Mouse (Mus musculus): ENCODE measurements around the gene Tcap. TPM values are rescaled to one million over a fixed set of nuclear protein-coding genes. Genes with fewer than 3 reads are reported as not detected.
A peak's percentile ranks its signal among the peaks of the same experiment; 100 is the strongest.

Tcap gene
- polyA plus RNA-seq, 1 experiment from 2014 or later, result 1.7 TPM

DNA sequence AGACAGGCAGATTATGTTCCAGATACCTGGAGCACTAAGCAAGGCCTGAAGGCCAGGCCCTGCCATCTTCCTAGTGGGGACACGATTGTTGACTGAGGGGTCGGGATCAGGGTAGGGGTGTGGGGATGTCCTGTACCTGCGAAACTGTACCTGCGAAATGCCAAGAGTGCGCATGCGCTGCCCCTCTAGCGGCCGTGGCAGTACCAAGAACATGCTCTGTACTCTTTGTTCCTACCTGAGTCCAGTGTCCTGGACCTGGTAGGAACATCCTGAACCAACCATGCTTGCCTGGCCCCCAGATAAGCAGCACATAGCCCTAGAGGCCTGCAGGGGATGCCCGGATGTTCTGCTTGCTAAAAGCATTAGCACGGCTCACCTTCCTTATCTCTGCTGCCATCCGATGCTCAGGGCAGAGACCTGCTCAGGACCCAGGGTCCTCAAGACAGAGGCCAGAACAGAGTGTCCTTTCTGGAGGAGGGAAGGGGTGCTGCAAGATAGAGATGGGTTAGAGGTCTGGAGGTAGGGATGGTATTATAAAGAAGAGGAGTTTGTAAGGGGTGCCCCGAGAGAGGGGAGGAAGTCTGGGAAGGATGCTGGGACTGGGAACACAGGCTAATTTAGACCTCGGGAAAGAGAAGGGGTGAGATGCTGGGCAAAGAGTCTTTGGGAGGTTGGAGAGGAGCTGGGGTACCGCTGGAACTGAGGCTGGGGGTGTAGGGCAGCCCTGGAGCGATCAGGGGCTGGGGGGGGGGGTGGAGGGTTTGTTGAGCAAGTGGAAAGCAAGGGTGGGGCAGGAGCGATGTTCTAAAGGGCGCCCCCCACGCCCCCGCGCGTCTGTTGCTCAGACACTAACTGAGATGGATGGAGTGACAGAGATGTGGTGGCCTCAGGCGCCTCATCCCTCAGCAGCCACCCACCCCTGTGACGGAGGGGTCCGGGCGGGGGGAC lies 2.3 kb downstream of the Tcap start, which contains the start of gene Pnmt:
Gene Pnmt, plus strand, starts transcription at position 813 of the 948 bp plus-strand sequence.
- peaks cover 65% of the 10 kb centered on the region for H3K27me3 ChIP-seq
- 50% methylated on average over 24 of the region's 25 CpGs for WGBS
- H3K4me3 ChIP-seq, result no peak within 1 kb of the TSS
- H3K9ac ChIP-seq, result no peak within 1 kb of the TSS
- no peak for ATAC-seq (ENCODE audit: insufficient number of reproducible peaks, insufficient read depth, low FRiP score, low TSS enrichment)
- no peaks in the 10 kb centered on the region for H3K9me3 ChIP-seq
- no peak within 1 kb of the TSS for H3K27ac ChIP-seq
- H3K4me2 ChIP-seq (replicated peaks), result peak within 1 kb of the TSS; percentile 11
- H3K4me1 ChIP-seq, result no peaks in the 10 kb centered on the region
- peaks cover under 1% of the 10 kb centered on the region; the same call in 1 of the 2 replicates for H3K36me3 ChIP-seq

- Histone ChIP-seq H3K4me3 (no peak overlapping the region), H3K27me3 (peaks cover 72% of the 10 kb centered on the region), H3K4me2 (replicated peaks) (peak overlapping the region; percentile 11), H3K9ac (no peak overlapping the region), H3K27ac (no peak overlapping the region), H3K36me3 (no peaks in the 10 kb centered on the region), H3K4me1 (0 out of 2 replicates have a peak, but pooled peaks cover 3% of the 10 kb centered on the region), H3K9me3 (no peaks in the 10 kb centered on the region)
- ATAC-seq (ENCODE audit: insufficient number of reproducible peaks, insufficient read depth, low FRiP score, low TSS enrichment), result no peak
- WGBS, result 12% methylated on average over 24 of the region's 24 CpGs
Measured at GRCm38 (mm10) chr11:98386596-98386995, 3.0 kb downstream of the Tcap start.

DNA sequence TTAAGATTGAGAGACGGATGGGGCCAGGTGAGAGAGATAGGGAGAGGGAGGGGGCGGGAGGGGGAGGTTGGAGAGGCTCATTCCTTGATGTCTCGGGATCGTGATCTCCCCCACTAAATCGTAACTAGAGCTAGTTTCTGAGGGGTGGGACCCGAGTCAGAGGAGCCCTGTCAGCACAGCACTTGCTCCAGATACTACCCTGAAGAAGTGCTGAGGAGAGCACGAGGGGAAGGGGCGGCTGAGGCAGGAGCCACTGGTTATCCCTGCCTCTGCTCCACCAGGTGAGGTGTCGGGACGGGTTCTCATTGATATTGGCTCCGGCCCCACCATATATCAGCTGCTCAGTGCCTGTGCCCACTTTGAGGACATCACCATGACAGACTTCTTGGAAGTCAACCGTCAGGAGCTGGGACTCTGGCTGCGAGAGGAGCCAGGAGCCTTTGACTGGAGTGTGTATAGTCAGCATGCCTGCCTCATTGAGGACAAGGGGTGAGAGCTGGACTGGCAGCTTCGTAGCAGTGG lies 3.5 kb downstream of the Tcap start:
- H3K4me1 ChIP-seq, result peaks cover 6% of the 10 kb centered on the region; the same call in 1 of the 2 replicates
- peak overlapping the region; percentile 11; the same call in 1 of the 2 replicates for H3K4me2 ChIP-seq (replicated peaks)
- no peak overlapping the region for H3K9ac ChIP-seq
- peaks cover 76% of the 10 kb centered on the region for H3K27me3 ChIP-seq
- H3K9me3 ChIP-seq, result no peaks in the 10 kb centered on the region
- 49% methylated on average over 14 of the region's 14 CpGs for WGBS
- no peaks in the 10 kb centered on the region for H3K36me3 ChIP-seq
- no peak overlapping the region for H3K4me3 ChIP-seq
- H3K27ac ChIP-seq, result no peak overlapping the region
- no peak for ATAC-seq (ENCODE audit: insufficient number of reproducible peaks, insufficient read depth, low FRiP score, low TSS enrichment)

GRCm38 (mm10) chr11:98388282-98388681 lies 4.7 kb downstream of the Tcap start:
- Histone ChIP-seq H3K9me3 (no peaks in the 10 kb centered on the region), H3K9ac (no peak overlapping the region), H3K4me2 (replicated peaks) (no peak overlapping the region), H3K4me3 (no peak overlapping the region), H3K27me3 (peaks cover 88% of the 10 kb centered on the region), H3K36me3 (no peaks in the 10 kb centered on the region), H3K4me1 (peaks cover 15% of the 10 kb centered on the region; the same call in 1 of the 2 replicates), H3K27ac (no peak overlapping the region)
- WGBS, result 79% methylated on average over 10 of the region's 10 CpGs
- ATAC-seq (ENCODE audit: insufficient number of reproducible peaks, insufficient read depth, low FRiP score, low TSS enrichment), result no peak

DNA sequence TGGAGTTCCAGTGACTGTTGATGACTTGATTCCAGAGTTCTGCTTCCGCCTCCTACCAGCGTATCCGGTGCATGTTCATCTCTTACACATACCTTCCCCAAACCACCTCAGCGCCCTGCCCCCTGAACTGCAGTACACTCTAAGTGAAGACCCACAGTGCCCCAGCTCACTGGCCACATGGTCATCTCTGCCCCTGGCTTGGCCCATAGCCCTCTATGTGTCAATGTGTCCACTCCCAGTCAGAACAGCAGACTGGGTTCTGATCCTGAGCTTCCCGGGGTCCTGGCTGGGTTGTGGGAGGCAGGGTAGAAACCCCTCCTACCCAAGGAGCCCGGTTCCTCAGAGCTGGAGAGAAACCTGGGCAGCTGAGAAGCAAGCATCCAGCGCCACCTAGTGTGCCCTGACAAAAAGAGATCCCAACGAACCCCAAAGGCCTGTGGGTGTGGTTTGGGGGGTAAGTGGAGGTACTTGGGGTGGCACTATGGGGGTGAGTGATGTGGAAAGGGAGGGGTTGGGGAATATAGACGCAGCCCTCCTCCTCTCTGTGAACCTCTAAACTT lies 5.7 kb downstream of the Tcap start:
- Histone ChIP-seq H3K9ac (no peak overlapping the region), H3K4me1 (peaks cover 18% of the 10 kb centered on the region; the same call in 1 of the 2 replicates), H3K36me3 (no peaks in the 10 kb centered on the region), H3K9me3 (no peaks in the 10 kb centered on the region), H3K4me2 (replicated peaks) (no peak overlapping the region), H3K27me3 (peaks cover 82% of the 10 kb centered on the region), H3K27ac (no peak overlapping the region), H3K4me3 (no peak overlapping the region)
- ATAC-seq (ENCODE audit: insufficient number of reproducible peaks, insufficient read depth, low FRiP score, low TSS enrichment), result no peak
- 19% methylated on average over 9 of the region's 9 CpGs for WGBS

DNA sequence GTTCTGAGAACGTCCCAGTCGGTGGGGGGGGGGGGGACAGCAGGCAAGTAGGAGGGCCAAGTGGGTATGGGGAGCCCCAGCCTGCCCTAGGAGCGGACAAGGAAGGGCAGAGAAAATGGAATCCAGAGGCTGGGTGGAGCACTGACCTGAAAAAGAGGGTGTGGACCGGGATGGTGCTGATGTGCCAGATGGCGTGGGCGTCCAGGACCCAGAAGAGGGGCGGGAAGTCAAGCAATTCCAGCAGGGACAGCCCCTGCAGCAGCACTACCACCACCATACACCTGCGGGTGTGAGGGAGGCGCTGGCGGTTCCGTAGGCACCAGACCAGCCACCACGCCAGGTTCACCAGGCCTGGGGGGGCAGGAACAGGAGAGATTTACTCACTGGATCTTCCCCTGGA lies 6.5 kb downstream of the Tcap start:
- WGBS, result 76% methylated on average over 12 of the region's 12 CpGs
- ATAC-seq (ENCODE audit: insufficient number of reproducible peaks, insufficient read depth, low FRiP score, low TSS enrichment), result no peak
- H3K27me3 ChIP-seq, result peaks cover 74% of the 10 kb centered on the region

DNA sequence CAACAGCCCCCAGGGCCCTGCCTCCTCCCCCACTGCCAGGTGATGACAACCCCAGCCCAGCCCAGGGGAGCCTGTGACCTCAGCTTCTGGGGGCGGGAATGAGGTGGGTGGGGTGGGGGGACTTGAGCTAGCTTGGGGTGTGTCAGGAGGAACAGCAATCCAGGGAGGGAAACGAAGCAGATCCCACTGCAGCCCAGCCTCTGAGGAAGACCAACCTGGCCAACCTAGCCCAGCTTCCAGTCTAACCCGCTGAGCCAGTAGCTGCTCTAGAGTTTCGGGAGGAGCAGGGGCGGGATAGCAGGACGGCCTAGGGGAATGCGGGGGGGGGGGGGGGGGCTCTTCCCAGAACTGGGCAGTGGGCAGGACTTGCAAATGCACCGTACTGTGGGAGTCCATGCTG lies 8.4 kb downstream of the Tcap start:
- no peak for ATAC-seq (ENCODE audit: insufficient number of reproducible peaks, insufficient read depth, low FRiP score, low TSS enrichment)
- WGBS, result 14% methylated on average over 7 of the region's 8 CpGs
- peaks cover 22% of the 10 kb centered on the region; the same call in 1 of the 2 replicates for H3K4me1 ChIP-seq
- H3K9ac ChIP-seq, result no peak overlapping the region
- 0 out of 2 replicates have a peak overlapping the region, but pooled peaks have one; percentile 0 for H3K27ac ChIP-seq
- peak overlapping the region; percentile 8; the same call in 1 of the 2 replicates for H3K4me2 ChIP-seq (replicated peaks)
- H3K36me3 ChIP-seq, result no peaks in the 10 kb centered on the region
- H3K4me3 ChIP-seq, result no peak overlapping the region
- peaks cover 55% of the 10 kb centered on the region for H3K27me3 ChIP-seq
- H3K9me3 ChIP-seq, result no peaks in the 10 kb centered on the region

More for the DNA sequence above, 6.5 kb downstream of the Tcap start:
- Histone ChIP-seq H3K4me3 (no peak overlapping the region), H3K27ac (no peak overlapping the region), H3K4me2 (replicated peaks) (no peak overlapping the region), H3K36me3 (no peaks in the 10 kb centered on the region), H3K9ac (no peak overlapping the region), H3K4me1 (peaks cover 21% of the 10 kb centered on the region; the same call in 1 of the 2 replicates), H3K9me3 (no peaks in the 10 kb centered on the region)

GRCm38 (mm10) chr11:98392645-98393044 lies 9.0 kb downstream of the Tcap start:
- Histone ChIP-seq H3K9ac (peak overlapping the region; percentile 17; the same call in 1 of the 2 replicates), H3K9me3 (no peaks in the 10 kb centered on the region), H3K27me3 (peaks cover 49% of the 10 kb centered on the region), H3K4me3 (no peak overlapping the region), H3K4me2 (replicated peaks) (peak overlapping the region; percentile 8; the same call in 1 of the 2 replicates), H3K27ac (0 out of 2 replicates have a peak overlapping the region, but pooled peaks have one; percentile 23), H3K36me3 (no peaks in the 10 kb centered on the region), H3K4me1 (peaks cover 22% of the 10 kb centered on the region; the same call in 1 of the 2 replicates)
- ATAC-seq (ENCODE audit: insufficient number of reproducible peaks, insufficient read depth, low FRiP score, low TSS enrichment), result no peak
- whole genome bisulfite sequencing, result 40% methylated on average over 4 of the region's 4 CpGs

- no peak for ATAC-seq (ENCODE audit: insufficient number of reproducible peaks, insufficient read depth, low FRiP score, low TSS enrichment)
- no peak overlapping the region for H3K27ac ChIP-seq
- H3K4me1 ChIP-seq, result peaks cover 22% of the 10 kb centered on the region; the same call in 1 of the 2 replicates
- WGBS, result 82% methylated on average over 6 of the region's 6 CpGs
- H3K9me3 ChIP-seq, result no peaks in the 10 kb centered on the region
- no peak overlapping the region for H3K4me3 ChIP-seq
- H3K4me2 ChIP-seq (replicated peaks), result no peak overlapping the region; the same call in 1 of the 2 replicates
- H3K27me3 ChIP-seq, result peaks cover 42% of the 10 kb centered on the region
- H3K36me3 ChIP-seq, result no peaks in the 10 kb centered on the region
- no peak overlapping the region for H3K9ac ChIP-seq
Measured at GRCm38 (mm10) chr11:98393317-98393716, 9.7 kb downstream of the Tcap start.

DNA sequence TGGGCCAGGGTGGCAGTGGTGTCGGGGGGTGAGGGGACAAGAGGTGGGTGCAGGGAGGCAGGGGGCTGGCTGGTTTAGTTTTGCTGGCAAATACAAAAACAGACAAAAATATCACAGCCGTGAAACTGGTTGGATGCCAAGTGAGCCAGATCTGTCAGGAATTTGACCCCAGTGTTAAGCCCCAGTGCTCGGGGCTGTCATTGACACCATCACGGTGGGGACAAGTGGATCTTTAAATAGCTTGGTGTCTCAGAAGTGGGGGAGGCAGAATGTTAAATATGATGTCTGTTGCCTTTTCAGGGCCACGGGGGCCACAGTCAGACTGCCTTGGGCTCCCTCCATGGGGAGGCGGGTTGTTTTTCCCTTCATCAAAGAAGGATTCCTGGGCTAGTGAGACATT lies 10.7 kb downstream of the Tcap start:
- H3K27ac ChIP-seq, result no peak overlapping the region

GRCm38 (mm10) chr11:98395041-98395440 lies 11.4 kb downstream of the Tcap start:
- H3K9me3 ChIP-seq, result no peaks in the 10 kb centered on the region
- no peak overlapping the region for H3K4me2 ChIP-seq (replicated peaks)
- H3K4me3 ChIP-seq, result no peak overlapping the region
- no peak for ATAC-seq (ENCODE audit: insufficient number of reproducible peaks, insufficient read depth, low FRiP score, low TSS enrichment)
- H3K27ac ChIP-seq, result 0 out of 2 replicates have a peak overlapping the region, but pooled peaks have one; percentile 13
- H3K36me3 ChIP-seq, result no peaks in the 10 kb centered on the region
- peaks cover 34% of the 10 kb centered on the region for H3K27me3 ChIP-seq
- whole genome bisulfite sequencing, result 56% methylated on average over 4 of the region's 4 CpGs
- peak overlapping the region; percentile 8; the same call in 1 of the 2 replicates for H3K9ac ChIP-seq
- peaks cover 22% of the 10 kb centered on the region; the same call in 1 of the 2 replicates for H3K4me1 ChIP-seq

More for the DNA sequence above, 10.7 kb downstream of the Tcap start:
- Histone ChIP-seq H3K9me3 (no peaks in the 10 kb centered on the region), H3K4me1 (peaks cover 22% of the 10 kb centered on the region; the same call in 1 of the 2 replicates), H3K36me3 (no peaks in the 10 kb centered on the region), H3K4me2 (replicated peaks) (no peak overlapping the region), H3K9ac (no peak overlapping the region), H3K4me3 (no peak overlapping the region), H3K27me3 (peaks cover 35% of the 10 kb centered on the region)
- ATAC-seq (ENCODE audit: insufficient number of reproducible peaks, insufficient read depth, low FRiP score, low TSS enrichment), result no peak
- WGBS, result 36% methylated on average over 6 of the region's 6 CpGs

Measured in embryonic facial prominence, embryonic 12.5 days (tissue).